Mouse (Mus musculus) hindbrain, embryonic 16.5 days (tissue): ENCODE measurements at regions not wholly inside any gene's neighbourhood (a gene's known extent, or its start where the extent isn't known, plus 50 kb on each side); places are given as distances from the start of the nearest gene placed in this dataset.

Experiments used
- ATAC-seq: fragments of 200-750 bp; cut with Nextera tagmentation; 2 replicates; pipeline ENCODE4 v1.8.0; 2017; ENCODE audit warnings: moderate TSS enrichment, moderate library complexity
- H3K27ac ChIP-seq: fragments of 300-500 bp; sonication (generic); 2 replicates; pipeline ENCODE4 v1.5.1; 2014; ENCODE audit warnings: low read depth, mild to moderate bottlenecking, control low read depth, low read length, moderate library complexity
- H3K27me3 ChIP-seq: fragments of 300-500 bp; sonication (generic); replicated peaks from 2 replicates; pipeline ENCODE4 v1.6.1; 2014; ENCODE audit warnings: low read length; ENCODE audit not compliant: control insufficient read depth, insufficient read depth
- H3K36me3 ChIP-seq: fragments of 300-500 bp; sonication (generic); 2 replicates; pipeline ENCODE4 v1.6.1; 2014; ENCODE audit warnings: mild to moderate bottlenecking, low read length, moderate library complexity, mixed read lengths; ENCODE audit not compliant: control insufficient read depth, insufficient read depth
- H3K4me1 ChIP-seq: fragments of 300-500 bp; sonication (generic); 2 replicates; pipeline ENCODE4 v1.6.1; 2014; ENCODE audit warnings: low read depth, low read length; ENCODE audit not compliant: control insufficient read depth, insufficient read depth
- H3K4me2 ChIP-seq: fragments of 300-500 bp; sonication (generic); 2 replicates; pipeline ENCODE4 v1.6.1; 2014; ENCODE audit warnings: mild to moderate bottlenecking, low read length, control low read depth, moderate library complexity
- H3K4me3 ChIP-seq: fragments of 300-500 bp; sonication (generic); 2 replicates; pipeline ENCODE4 v1.5.1; 2014; ENCODE audit warnings: mild to moderate bottlenecking, low read length, control low read depth, moderate library complexity
- H3K9ac ChIP-seq: fragments of 300-500 bp; sonication (generic); 2 replicates; pipeline ENCODE4 v1.6.1; 2014; ENCODE audit warnings: low read depth, mild to moderate bottlenecking, control low read depth, low read length, moderate library complexity
- H3K9me3 ChIP-seq: fragments of 300-500 bp; sonication (generic); 2 replicates; pipeline ENCODE4 v1.6.1; 2014; ENCODE audit warnings: mild to moderate bottlenecking, low read length, moderate library complexity; ENCODE audit not compliant: control insufficient read depth
- WGBS: fragments of 180-500 bp; shearing (Covaris S2); extraction: QIAGEN DNeasy Blood & Tissue Kit; methylation state at CpG from one replicate; pipeline ENCODE4 v1.1.7; 2014; 5-methylcytosine and 5-hydroxymethylcytosine counted together

GRCm38 (mm10) chr6:99990604-99991003 is 264.4 kb upstream of the Prok2 start:
- Histone ChIP-seq H3K27ac (no peak overlapping the region), H3K4me3 (no peak overlapping the region), H3K9ac (no peak overlapping the region), H3K4me1 (peaks cover 12% of the 10 kb centered on the region), H3K4me2 (no peak overlapping the region), H3K9me3 (no peaks in the 10 kb centered on the region), H3K27me3 (peaks cover 5% of the 10 kb centered on the region; the same call in 1 of the 2 replicates), H3K36me3 (no peaks in the 10 kb centered on the region)
- no peak for ATAC-seq
- WGBS = 69% methylated on average over 6 of the region's 6 CpGs

- H3K9ac ChIP-seq = no peak overlapping the region
- no peak for ATAC-seq
- peaks cover 17% of the 10 kb centered on the region for H3K4me1 ChIP-seq
- H3K27me3 ChIP-seq = peaks cover 5% of the 10 kb centered on the region; the same call in 1 of the 2 replicates
- no peaks in the 10 kb centered on the region for H3K36me3 ChIP-seq
- no peak overlapping the region for H3K4me2 ChIP-seq
- no peak overlapping the region for H3K4me3 ChIP-seq
- H3K27ac ChIP-seq = no peak overlapping the region
- 87% methylated on average over 3 of the region's 3 CpGs for WGBS
- no peaks in the 10 kb centered on the region for H3K9me3 ChIP-seq
Observed at GRCm38 (mm10) chr6:99986449-99986848, 260.3 kb upstream of the Prok2 start.

- H3K4me3 ChIP-seq = no peak overlapping the region
- no peak overlapping the region for H3K27ac ChIP-seq
- no peaks in the 10 kb centered on the region for H3K9me3 ChIP-seq
- no peaks in the 10 kb centered on the region for H3K36me3 ChIP-seq
- H3K4me1 ChIP-seq = peaks cover 11% of the 10 kb centered on the region
- 42% methylated on average over 5 of the region's 5 CpGs for WGBS
- H3K4me2 ChIP-seq = no peak overlapping the region
- H3K27me3 ChIP-seq = peaks cover 5% of the 10 kb centered on the region; the same call in 1 of the 2 replicates
- H3K9ac ChIP-seq = no peak overlapping the region
- ATAC-seq = no peak
Observed at GRCm38 (mm10) chr6:99985322-99985721, 259.1 kb upstream of the Prok2 start.

GRCm38 (mm10) chr6:99984856-99985224 is 258.6 kb upstream of the Prok2 start:
- H3K4me3 ChIP-seq = no peak overlapping the region
- no peak overlapping the region for H3K27ac ChIP-seq
- H3K27me3 ChIP-seq = peaks cover 5% of the 10 kb centered on the region; the same call in 1 of the 2 replicates
- peak; percentile 18; the same call in 1 of the 2 replicates for ATAC-seq
- no peaks in the 10 kb centered on the region for H3K9me3 ChIP-seq
- peaks cover 11% of the 10 kb centered on the region for H3K4me1 ChIP-seq
- no peak overlapping the region for H3K9ac ChIP-seq
- no peaks in the 10 kb centered on the region for H3K36me3 ChIP-seq
- H3K4me2 ChIP-seq = no peak overlapping the region
- WGBS = 12% methylated on average over 10 of the region's 10 CpGs

- H3K4me3 ChIP-seq = no peak overlapping the region
- H3K36me3 ChIP-seq = no peaks in the 10 kb centered on the region
- H3K27me3 ChIP-seq = peaks cover 5% of the 10 kb centered on the region; the same call in 1 of the 2 replicates
- peak; percentile 46; the same call in 1 of the 2 replicates for ATAC-seq
- WGBS = 6% methylated on average over 7 of the region's 7 CpGs
- H3K4me2 ChIP-seq = no peak overlapping the region
- H3K4me1 ChIP-seq = peaks cover 11% of the 10 kb centered on the region
- no peak overlapping the region for H3K27ac ChIP-seq
- H3K9ac ChIP-seq = no peak overlapping the region
- no peaks in the 10 kb centered on the region for H3K9me3 ChIP-seq
Observed at GRCm38 (mm10) chr6:99984057-99984855, 258.1 kb upstream of the Prok2 start.

- peaks cover 1% of the 10 kb centered on the region for H3K4me1 ChIP-seq
- WGBS = 44% methylated on average over 5 of the region's 5 CpGs
- H3K9ac ChIP-seq = no peak overlapping the region
- no peak overlapping the region for H3K4me3 ChIP-seq
- H3K27ac ChIP-seq = no peak overlapping the region
- no peak overlapping the region for H3K4me2 ChIP-seq
- no peaks in the 10 kb centered on the region for H3K9me3 ChIP-seq
- no peak for ATAC-seq
- H3K27me3 ChIP-seq = peaks cover under 1% of the 10 kb centered on the region
- no peaks in the 10 kb centered on the region for H3K36me3 ChIP-seq
Observed at GRCm38 (mm10) chr6:99979614-99980013, 253.4 kb upstream of the Prok2 start.

GRCm38 (mm10) chr6:99978164-99978746 is 252.1 kb upstream of the Prok2 start:
- H3K27ac ChIP-seq = no peak overlapping the region
- H3K27me3 ChIP-seq = peaks cover 6% of the 10 kb centered on the region
- H3K9me3 ChIP-seq = no peaks in the 10 kb centered on the region
- ATAC-seq = no peak
- no peak overlapping the region for H3K4me3 ChIP-seq
- 75% methylated on average over 6 of the region's 6 CpGs for WGBS
- no peak overlapping the region for H3K9ac ChIP-seq
- no peak overlapping the region for H3K4me2 ChIP-seq
- no peaks in the 10 kb centered on the region for H3K36me3 ChIP-seq
- H3K4me1 ChIP-seq = no peaks in the 10 kb centered on the region; the same call in 1 of the 2 replicates

GRCm38 (mm10) chr6:99976144-99976543 is 250.0 kb upstream of the Prok2 start:
- peaks cover 6% of the 10 kb centered on the region for H3K4me1 ChIP-seq
- H3K4me2 ChIP-seq = no peak overlapping the region
- no peak overlapping the region for H3K9ac ChIP-seq
- peaks cover 6% of the 10 kb centered on the region for H3K27me3 ChIP-seq
- no peak overlapping the region for H3K27ac ChIP-seq
- no peaks in the 10 kb centered on the region for H3K36me3 ChIP-seq
- ATAC-seq = no peak
- H3K4me3 ChIP-seq = no peak overlapping the region
- 70% methylated on average over 5 of the region's 5 CpGs for WGBS
- H3K9me3 ChIP-seq = no peaks in the 10 kb centered on the region

GRCm38 (mm10) chr6:99975486-99975885 is 249.3 kb upstream of the Prok2 start:
- Histone ChIP-seq H3K4me1 (peaks cover 10% of the 10 kb centered on the region), H3K9me3 (no peaks in the 10 kb centered on the region), H3K27me3 (peaks cover 6% of the 10 kb centered on the region), H3K4me2 (no peak overlapping the region), H3K27ac (no peak overlapping the region), H3K36me3 (no peaks in the 10 kb centered on the region), H3K9ac (no peak overlapping the region), H3K4me3 (no peak overlapping the region)
- 74% methylated on average over 7 of the region's 7 CpGs for WGBS
- no peak for ATAC-seq
